Mouse (Mus musculus): Measurements from ENCODE around the gene Rpl3. TPM values are rescaled to one million over a fixed set of nuclear protein-coding genes. Genes with fewer than 3 reads are reported as not detected.

The Rpl3 gene
- 1,109 and 1,134 TPM in 2 replicates for polyA plus RNA-seq (2015; fragmentation: Nextera tagmentation; extraction: Ambion mirVana)

DNA sequence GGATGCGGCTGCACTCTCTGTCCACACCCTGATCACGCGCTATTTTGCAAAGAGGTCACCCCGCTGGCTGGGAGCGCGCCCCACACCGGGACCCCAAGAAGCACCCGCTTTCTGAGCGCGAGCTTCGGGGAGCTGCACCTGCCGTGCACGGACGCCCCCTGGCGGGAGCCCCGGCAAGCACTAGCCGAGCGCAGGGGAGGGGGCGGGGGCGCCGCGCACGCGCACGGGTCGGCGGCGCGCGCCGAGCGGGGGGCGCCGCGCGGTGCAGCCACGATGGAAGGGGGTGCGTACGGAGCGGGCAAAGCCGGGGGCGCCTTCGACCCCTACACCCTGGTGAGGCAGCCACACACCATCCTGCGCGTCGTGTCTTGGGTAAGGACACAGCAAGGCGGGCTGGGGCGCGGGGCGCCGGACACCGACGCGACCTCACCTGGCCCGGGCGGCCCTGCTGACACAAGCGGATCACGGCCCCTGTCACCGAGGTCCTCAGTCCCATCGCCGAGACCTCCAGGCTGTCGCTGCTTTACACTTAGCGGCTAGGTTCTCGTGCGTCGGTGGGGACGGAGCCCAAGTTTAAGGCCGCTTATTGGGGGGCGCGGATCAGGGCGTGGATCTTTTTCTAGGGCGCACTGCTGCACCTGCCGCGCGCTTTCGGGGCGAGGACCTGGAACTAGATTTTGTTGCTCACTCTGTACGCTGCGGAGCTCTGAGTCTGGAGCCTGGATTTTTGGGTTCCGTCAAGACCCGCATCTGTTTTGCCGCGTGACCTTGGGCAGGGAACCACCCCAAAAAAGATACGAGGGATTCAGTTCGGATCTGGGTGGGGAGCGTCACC is at the start of gene Rpl3, which contains the start of gene Syngr1:
TSS of gene Rpl3 (minus strand) at position 748 of the 835 bp plus-strand sequence.
TSS of gene Syngr1 (plus strand) at position 214 of the 835 bp plus-strand sequence.
- H3K36me3 ChIP-seq = no peaks in the 10 kb centered on the region
- H3K27ac ChIP-seq = 0 out of 2 replicates have a peak within 1 kb of the TSS, but pooled peaks have one; percentile 9
- H3K27me3 ChIP-seq (replicated peaks) = peaks cover 25% of the 10 kb centered on the region
- peak within 1 kb of the TSS; percentile 79 for H3K4me2 ChIP-seq (replicated peaks)
- H3K4me3 ChIP-seq (replicated peaks) = peak within 1 kb of the TSS; percentile 69
- no peaks in the 10 kb centered on the region for H3K9me3 ChIP-seq
- WGBS = 1% methylated on average over 86 of the region's 86 CpGs
- peak within 1 kb of the TSS; percentile 69 for H3K9ac ChIP-seq
- peaks cover 17% of the 10 kb centered on the region for H3K4me1 ChIP-seq (replicated peaks)
- ATAC-seq = peak; percentile 74

GRCm38 (mm10) chr15:80140878-80141277 is 49.2 kb upstream of the Rpl3 start:
- WGBS = 68% methylated on average over 3 of the region's 3 CpGs
- H3K4me1 ChIP-seq (replicated peaks) = peaks cover 16% of the 10 kb centered on the region
- H3K36me3 ChIP-seq = peaks cover 16% of the 10 kb centered on the region; the same call in 1 of the 2 replicates
- ATAC-seq = no peak
- H3K9me3 ChIP-seq = no peaks in the 10 kb centered on the region
- H3K27ac ChIP-seq = peak overlapping the region; percentile 36; the same call in 1 of the 2 replicates
- H3K9ac ChIP-seq = no peak overlapping the region
- no peak overlapping the region for H3K4me2 ChIP-seq (replicated peaks)
- no peak overlapping the region for H3K4me3 ChIP-seq (replicated peaks)
- no peaks in the 10 kb centered on the region for H3K27me3 ChIP-seq (replicated peaks)

DNA sequence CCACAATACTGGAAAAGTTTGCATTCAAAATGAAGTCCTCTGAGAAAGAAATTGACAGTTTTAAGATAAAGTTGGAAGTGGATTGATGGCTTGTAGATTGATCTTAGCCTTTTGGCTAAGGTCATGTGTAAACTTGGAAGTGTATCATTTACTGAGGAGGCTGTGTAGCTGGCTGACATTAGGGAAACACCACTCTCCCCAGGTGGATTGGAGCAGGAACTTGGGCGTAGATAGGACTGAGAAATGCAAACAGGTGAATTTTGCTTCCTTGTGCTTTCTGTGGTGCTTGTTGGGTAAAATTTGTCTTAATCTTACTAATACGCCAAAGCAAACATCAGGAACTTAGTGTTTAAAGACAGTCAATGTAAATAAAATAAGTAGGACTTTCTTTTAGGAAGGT is 48.6 kb upstream of the Rpl3 start:
- no peak for ATAC-seq
- no peak overlapping the region for H3K4me2 ChIP-seq (replicated peaks)
- H3K36me3 ChIP-seq = 0 out of 2 replicates have a peak, but pooled peaks cover 16% of the 10 kb centered on the region
- WGBS = 74% methylated on average over 2 of the region's 2 CpGs
- H3K9me3 ChIP-seq = no peaks in the 10 kb centered on the region
- peak overlapping the region; percentile 36; the same call in 1 of the 2 replicates for H3K27ac ChIP-seq
- no peak overlapping the region for H3K4me3 ChIP-seq (replicated peaks)
- H3K4me1 ChIP-seq (replicated peaks) = peaks cover 16% of the 10 kb centered on the region
- H3K27me3 ChIP-seq (replicated peaks) = no peaks in the 10 kb centered on the region
- H3K9ac ChIP-seq = no peak overlapping the region

DNA sequence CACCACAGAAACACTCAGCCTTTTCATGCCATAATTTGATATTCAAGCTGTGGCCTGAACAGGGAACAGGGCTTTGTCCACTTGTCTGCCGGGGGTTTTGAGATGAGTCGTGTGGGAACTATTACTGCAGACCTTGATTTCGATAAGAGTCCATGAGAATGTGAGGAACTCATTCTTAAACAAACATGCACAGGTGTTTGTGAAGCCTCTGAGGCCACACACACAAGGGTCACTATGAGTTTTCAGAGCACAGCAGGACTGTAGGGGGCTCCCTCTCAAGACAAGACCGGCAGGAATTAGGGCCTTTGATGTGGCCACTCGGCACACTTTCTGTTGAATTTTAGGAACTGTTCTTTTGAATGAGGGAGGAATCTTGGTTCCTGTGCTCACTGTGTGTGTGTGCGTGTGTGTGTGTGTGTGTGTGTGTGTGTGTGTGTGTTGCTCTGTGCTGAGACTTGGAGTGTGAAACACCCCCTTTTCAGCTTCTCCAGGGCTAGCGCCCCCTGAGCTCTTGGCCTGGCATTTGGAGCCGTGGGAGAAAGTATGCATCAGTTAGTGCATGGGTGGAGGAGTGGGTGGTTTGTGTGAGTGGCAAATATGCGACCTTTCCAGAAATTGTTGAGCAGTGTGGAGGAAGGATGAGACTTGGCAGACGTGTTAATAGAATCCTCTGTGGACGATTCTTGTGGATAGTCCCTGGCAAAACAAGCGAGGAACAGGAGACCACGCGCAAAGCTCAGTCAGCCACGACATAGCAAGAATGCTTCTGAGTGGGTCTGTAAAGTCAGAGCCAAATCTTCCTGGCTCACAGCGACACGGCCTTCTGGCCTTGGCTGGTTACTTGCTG is 46.5 kb upstream of the Rpl3 start:
- peaks cover 30% of the 10 kb centered on the region for H3K4me1 ChIP-seq (replicated peaks)
- no peak overlapping the region for H3K4me3 ChIP-seq (replicated peaks)
- no peaks in the 10 kb centered on the region for H3K27me3 ChIP-seq (replicated peaks)
- no peak overlapping the region for H3K4me2 ChIP-seq (replicated peaks)
- ATAC-seq = no peak
- H3K9ac ChIP-seq = no peak overlapping the region
- 0 out of 2 replicates have a peak, but pooled peaks cover 11% of the 10 kb centered on the region for H3K36me3 ChIP-seq
- H3K27ac ChIP-seq = 0 out of 2 replicates have a peak overlapping the region, but pooled peaks have one; percentile 27
- 65% methylated on average over 17 of the region's 17 CpGs for WGBS
- H3K9me3 ChIP-seq = no peaks in the 10 kb centered on the region

DNA sequence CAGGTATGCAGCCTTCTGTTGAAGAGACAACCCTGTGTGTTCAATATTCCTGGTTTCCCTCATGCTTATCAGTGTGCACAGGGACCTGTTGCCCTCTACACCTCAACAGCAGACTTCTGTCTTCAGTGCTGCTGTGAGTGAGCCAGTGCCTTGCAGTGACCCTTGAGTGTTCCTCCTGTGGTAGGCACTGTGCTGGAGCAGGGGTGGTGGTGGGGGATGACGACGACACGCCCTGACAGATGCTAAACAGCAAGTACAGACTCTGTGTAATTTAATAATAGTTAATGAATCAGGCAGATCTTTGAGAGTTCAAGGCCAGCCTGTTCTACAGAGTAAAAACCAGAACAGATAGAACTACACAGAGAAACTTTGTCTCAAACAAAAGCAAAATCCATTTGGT is 45.0 kb upstream of the Rpl3 start:
- H3K27ac ChIP-seq = 0 out of 2 replicates have a peak overlapping the region, but pooled peaks have one; percentile 20
- 0 out of 2 replicates have a peak, but pooled peaks cover 5% of the 10 kb centered on the region for H3K36me3 ChIP-seq
- H3K27me3 ChIP-seq (replicated peaks) = no peaks in the 10 kb centered on the region
- peaks cover 30% of the 10 kb centered on the region for H3K4me1 ChIP-seq (replicated peaks)
- H3K4me3 ChIP-seq (replicated peaks) = no peak overlapping the region
- 92% methylated on average over 3 of the region's 3 CpGs for WGBS
- H3K9me3 ChIP-seq = no peaks in the 10 kb centered on the region
- H3K9ac ChIP-seq = no peak overlapping the region
- H3K4me2 ChIP-seq (replicated peaks) = no peak overlapping the region
- no peak for ATAC-seq

- WGBS = 78% methylated on average over 2 of the region's 2 CpGs
- Histone ChIP-seq H3K27ac (no peak overlapping the region), H3K9me3 (no peaks in the 10 kb centered on the region), H3K4me3 (replicated peaks) (no peak overlapping the region), H3K4me1 (replicated peaks) (peaks cover 30% of the 10 kb centered on the region), H3K4me2 (replicated peaks) (no peak overlapping the region), H3K27me3 (replicated peaks) (no peaks in the 10 kb centered on the region), H3K36me3 (no peaks in the 10 kb centered on the region), H3K9ac (no peak overlapping the region)
- no peak for ATAC-seq
Measured at GRCm38 (mm10) chr15:80135499-80135898, 43.8 kb upstream of the Rpl3 start.

DNA sequence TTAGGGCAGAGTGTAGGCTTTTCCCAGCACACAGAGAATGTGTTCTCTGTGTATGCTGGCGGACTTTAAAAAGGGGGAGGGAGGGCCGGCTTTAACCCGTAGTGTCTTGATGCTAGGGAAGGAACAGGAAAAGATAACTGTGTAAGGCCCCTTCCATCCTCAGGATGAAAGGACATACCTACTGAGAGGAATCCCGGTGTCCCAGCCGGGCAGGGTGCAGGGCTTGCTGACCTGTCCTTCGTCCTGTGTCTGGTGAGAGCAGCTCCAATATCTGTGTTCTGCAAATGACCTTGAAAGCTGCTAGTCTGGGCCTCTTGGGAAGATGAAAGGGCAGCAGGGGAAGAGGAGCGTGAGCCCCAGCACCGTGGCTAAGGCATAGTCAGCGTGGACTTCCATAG is 42.8 kb upstream of the Rpl3 start:
- H3K9ac ChIP-seq = peak overlapping the region; percentile 84
- no peaks in the 10 kb centered on the region for H3K27me3 ChIP-seq (replicated peaks)
- H3K27ac ChIP-seq = peak overlapping the region; percentile 99
- H3K9me3 ChIP-seq = no peaks in the 10 kb centered on the region
- 49% methylated on average over 9 of the region's 9 CpGs for WGBS
- peak overlapping the region; percentile 87 for H3K4me2 ChIP-seq (replicated peaks)
- no peak for ATAC-seq
- H3K4me3 ChIP-seq (replicated peaks) = peak overlapping the region; percentile 67
- peaks cover 30% of the 10 kb centered on the region for H3K4me1 ChIP-seq (replicated peaks)
- H3K36me3 ChIP-seq = no peaks in the 10 kb centered on the region

GRCm38 (mm10) chr15:80133682-80134449 is 42.2 kb upstream of the Rpl3 start:
- ATAC-seq = peak; percentile 31
- H3K27ac ChIP-seq = peak overlapping the region; percentile 99
- 9% methylated on average over 14 of the region's 14 CpGs for WGBS
- no peaks in the 10 kb centered on the region for H3K36me3 ChIP-seq
- H3K9ac ChIP-seq = peak overlapping the region; percentile 84
- H3K4me1 ChIP-seq (replicated peaks) = peaks cover 28% of the 10 kb centered on the region
- peak overlapping the region; percentile 87 for H3K4me2 ChIP-seq (replicated peaks)
- no peaks in the 10 kb centered on the region for H3K27me3 ChIP-seq (replicated peaks)
- H3K9me3 ChIP-seq = no peaks in the 10 kb centered on the region
- peak overlapping the region; percentile 67 for H3K4me3 ChIP-seq (replicated peaks)

DNA sequence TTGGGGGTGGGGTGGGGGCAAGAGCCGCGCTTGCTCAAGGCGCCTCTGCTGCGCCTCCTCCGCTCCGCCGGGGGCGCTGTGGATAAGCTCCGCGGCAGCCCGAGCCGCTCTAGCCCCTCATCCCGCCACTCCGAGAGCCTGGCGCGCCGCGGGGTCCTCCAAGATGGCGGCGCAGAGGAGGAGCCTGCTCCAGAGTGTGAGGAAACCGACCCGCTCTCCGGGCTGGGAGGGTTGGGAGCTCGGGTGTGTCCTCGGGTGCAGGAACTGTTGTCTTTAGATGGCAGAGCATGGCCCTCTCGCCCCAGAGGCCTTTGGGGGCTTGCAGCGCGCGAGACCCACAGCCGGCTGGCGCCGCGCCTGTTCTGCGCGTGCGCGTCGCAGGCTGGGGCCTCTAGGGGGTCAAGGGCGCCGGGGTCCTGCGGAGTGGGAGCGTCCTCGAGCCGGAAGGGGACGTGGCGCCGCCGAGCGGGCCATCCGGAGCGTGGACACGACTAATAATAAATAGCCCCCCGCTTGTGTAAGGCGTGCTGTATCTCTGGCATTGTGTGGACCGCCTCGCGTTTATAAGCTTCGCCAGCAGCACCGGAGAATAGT is 41.4 kb upstream of the Rpl3 start, which contains the start of gene Tab1:
TSS of gene Tab1 (plus strand) at position 135 of the 594 bp plus-strand sequence.
- Histone ChIP-seq H3K36me3 (no peaks in the 10 kb centered on the region), H3K4me2 (replicated peaks) (peak within 1 kb of the TSS; percentile 87), H3K9ac (peak within 1 kb of the TSS; percentile 84), H3K27ac (peak within 1 kb of the TSS; percentile 99), H3K4me1 (replicated peaks) (peaks cover 28% of the 10 kb centered on the region), H3K4me3 (replicated peaks) (peak within 1 kb of the TSS; percentile 67), H3K9me3 (no peaks in the 10 kb centered on the region), H3K27me3 (replicated peaks) (no peaks in the 10 kb centered on the region)
- WGBS = under 1% methylated on average over 59 of the region's 59 CpGs
- peak; percentile 95 for ATAC-seq

DNA sequence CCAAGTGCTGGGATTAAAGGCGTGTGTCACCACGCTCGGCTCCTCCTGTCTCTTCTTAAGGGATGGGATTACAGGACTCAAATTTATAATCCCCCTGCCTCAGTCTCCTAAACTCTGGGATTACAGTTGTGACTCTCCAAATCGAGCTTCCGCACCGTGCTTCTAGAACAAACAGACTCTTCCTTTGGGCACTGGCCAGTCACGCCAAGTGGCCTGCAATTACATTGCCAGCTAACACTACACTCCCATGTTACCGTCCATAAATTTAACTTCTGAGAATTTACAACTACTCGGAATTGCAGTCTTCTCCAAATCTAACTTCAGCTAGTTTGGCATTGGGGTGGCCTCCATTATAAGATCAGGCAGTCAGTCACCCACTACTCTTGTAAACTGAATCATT is 40.8 kb upstream of the Rpl3 start:
- H3K9me3 ChIP-seq = no peaks in the 10 kb centered on the region
- H3K27me3 ChIP-seq (replicated peaks) = no peaks in the 10 kb centered on the region
- peak overlapping the region; percentile 67 for H3K4me3 ChIP-seq (replicated peaks)
- no peaks in the 10 kb centered on the region for H3K36me3 ChIP-seq
- ATAC-seq = no peak
- H3K4me1 ChIP-seq (replicated peaks) = peaks cover 22% of the 10 kb centered on the region
- H3K27ac ChIP-seq = peak overlapping the region; percentile 99; the same call in 1 of the 2 replicates
- peak overlapping the region; percentile 87 for H3K4me2 ChIP-seq (replicated peaks)
- H3K9ac ChIP-seq = no peak overlapping the region
- WGBS = 77% methylated on average over 9 of the region's 9 CpGs

GRCm38 (mm10) chr15:80131421-80131820 is 39.8 kb upstream of the Rpl3 start:
- no peak overlapping the region for H3K4me2 ChIP-seq (replicated peaks)

More at GRCm38 (mm10) chr15:80131421-80131820, 39.8 kb upstream of the Rpl3 start:
- 76% methylated on average over 6 of the region's 6 CpGs for WGBS
- Histone ChIP-seq H3K27me3 (replicated peaks) (no peaks in the 10 kb centered on the region), H3K4me3 (replicated peaks) (no peak overlapping the region), H3K9ac (no peak overlapping the region), H3K27ac (no peak overlapping the region), H3K36me3 (no peaks in the 10 kb centered on the region), H3K9me3 (no peaks in the 10 kb centered on the region), H3K4me1 (replicated peaks) (peaks cover 18% of the 10 kb centered on the region)
- ATAC-seq = no peak
